Mouse (Mus musculus): ENCODE results near the gene Gcnt7.

Gcnt7 gene

DNA sequence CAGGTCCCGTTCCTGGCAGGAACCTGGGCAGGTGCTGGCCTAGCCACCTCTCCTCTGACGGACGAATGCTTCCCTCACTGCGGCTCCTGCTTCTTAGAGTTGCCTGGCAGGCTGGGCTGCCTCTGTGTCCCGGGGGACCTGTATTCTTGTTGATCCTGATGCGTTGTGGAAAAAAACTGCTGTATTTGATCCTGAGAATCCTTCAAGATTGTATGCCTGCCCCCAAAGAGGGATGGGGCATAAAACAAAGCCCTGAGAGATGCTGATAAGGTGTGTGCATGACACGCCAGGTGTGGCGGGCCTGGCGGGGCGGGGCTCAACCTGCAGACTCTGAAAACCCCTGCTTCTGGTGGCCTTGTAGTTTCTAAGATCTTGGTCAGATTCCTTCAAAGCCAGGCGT is at the start of gene Gcnt7:
Gcnt7 (minus strand) TSS at position 101 of the 400 bp plus-strand sequence.
- DNase-seq (ENCODE audit: low spot score in 2 of 2) = no peak

DNA sequence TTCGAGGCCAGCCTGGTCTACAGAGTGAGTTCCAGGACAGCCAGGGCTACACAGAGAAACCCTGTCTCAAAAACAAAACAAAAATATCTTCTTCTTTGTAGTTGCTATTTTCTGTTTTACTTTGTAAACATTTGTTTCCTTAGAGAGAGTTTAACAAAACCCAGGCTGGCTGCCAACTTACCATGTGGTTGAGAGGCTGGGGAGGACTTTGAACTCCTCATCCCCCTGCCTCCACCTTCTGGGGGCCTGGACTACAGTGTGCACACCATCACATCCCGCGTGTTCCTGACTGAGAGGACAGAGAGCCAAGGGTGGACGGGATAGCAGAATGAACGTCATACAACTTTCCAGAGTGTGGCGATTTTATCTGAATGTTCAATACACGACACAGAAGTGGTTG is 47.7 kb upstream of the Gcnt7 start:
- DNase-seq (ENCODE audit: low spot score in 2 of 2) = no peak

DNA sequence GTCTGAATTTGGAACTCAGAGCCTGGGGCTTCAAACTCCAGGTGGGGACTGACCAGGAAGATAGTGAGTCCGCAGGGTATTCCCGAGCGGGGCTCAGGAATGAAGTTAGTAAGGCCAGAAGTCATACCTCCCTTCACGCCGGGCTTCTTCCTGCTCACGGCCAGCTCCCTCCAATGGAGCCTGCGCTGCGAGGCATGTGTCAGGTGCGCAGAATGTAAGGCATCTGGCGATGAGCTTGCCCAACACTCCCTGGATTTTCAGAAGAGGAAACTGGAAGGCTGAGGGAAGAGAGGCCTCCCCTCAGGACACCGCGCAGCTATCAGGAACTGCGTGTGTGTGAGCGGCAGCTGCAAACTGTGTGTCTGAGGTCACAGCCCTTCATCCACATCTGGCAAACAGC is 43.8 kb upstream of the Gcnt7 start:
- no peak for DNase-seq (ENCODE audit: low spot score in 2 of 2)

DNA sequence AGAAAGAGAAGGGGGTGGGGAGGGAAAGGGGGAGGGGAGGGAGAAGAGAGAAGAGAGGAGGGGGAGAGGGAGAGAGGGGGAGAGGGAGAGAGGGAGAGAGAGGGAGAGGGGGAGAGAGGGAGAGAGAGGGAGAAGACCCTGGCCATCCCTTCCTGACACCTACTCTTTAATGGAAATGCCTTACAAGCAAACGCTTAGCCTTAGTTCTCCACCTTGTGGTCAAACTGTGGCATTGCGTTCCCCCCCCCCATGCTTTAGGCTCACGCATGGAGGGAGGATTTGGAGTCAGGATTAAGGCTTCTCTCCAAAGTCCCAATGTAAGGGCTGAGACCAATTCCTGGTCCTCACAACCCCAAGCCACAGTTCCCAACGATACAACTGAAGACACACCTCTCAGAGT is 42.9 kb upstream of the Gcnt7 start:
- no peak for DNase-seq (ENCODE audit: low spot score in 2 of 2)

DNA sequence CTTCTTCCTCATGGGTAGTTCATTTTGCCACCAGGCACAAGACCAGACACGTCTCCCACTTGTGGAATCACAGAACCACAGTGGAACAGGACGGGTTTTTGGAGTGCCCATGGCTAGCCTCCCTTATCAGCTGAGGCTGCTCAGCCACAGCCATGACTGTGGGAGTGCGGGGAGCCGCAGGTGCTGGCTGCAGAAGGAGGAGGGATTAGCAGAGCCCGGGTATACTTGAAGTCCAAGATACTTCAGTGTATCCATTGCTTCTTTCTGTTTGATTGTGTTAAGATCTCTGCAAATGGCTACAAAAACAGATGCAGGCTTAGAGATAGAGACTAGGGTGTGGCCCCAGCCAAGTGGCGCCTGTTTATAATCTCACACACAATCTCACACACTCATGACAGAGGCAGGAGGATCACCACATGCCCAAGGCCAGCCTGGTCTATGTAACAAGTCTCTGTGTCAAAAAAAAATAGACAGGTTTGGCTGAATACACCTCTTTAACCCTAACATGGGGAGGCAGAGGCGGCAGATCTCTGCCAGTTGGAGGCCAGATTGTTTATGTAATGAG is 42.4 kb upstream of the Gcnt7 start:
- DNase-seq (ENCODE audit: low spot score in 2 of 2) = no peak

DNA sequence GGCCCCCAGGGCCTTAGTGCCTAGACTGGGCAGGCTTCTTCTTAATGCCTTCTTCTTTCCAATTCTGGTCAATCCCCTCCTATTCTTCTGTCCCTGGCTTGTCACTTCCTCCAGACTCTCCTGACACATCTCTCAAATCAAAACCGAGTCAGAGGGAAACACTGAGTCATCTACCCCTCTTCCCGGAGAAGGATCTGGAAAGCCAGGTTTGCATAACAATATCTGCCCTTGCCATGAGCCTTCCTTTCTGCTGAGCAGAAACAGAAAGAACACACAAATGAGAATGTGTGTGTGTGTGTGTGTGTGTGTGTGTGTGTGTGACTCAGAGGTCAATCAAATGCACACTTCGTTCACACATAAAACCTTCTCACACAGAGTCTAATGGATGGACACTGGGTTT is 40.4 kb upstream of the Gcnt7 start:
- no peak for DNase-seq (ENCODE audit: low spot score in 2 of 2)

DNA sequence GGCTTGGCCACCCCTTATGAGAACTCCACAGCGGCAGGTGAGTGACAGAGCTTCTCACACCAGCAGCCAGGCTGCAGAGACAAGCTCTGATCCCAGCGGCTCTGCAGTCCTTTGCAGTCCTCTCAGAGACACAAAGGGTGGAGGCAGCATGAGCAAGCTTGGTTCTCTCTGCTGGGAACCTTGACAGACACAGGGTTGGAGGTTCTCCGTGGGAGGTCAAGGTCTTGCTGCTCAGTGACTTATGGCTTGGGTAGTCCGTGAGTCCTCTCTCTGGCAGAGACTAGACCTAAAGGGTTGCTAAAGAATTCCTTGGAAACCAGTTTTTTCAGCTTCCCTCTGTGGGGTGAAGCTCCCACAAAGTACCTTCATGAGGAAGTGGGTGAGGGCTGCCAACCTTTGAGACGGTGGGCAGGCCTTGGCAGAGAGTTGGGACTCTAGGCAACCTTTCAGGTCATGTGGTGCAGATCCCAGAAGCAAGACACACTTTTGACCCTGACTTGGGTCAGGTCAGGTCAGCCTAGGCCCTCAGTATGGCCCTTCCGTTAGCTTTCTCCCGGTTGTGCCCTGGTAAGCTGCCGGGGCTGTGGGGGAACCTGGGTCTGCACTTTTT is 38.4 kb upstream of the Gcnt7 start:
- DNase-seq (ENCODE audit: low spot score in 2 of 2) = no peak

DNA sequence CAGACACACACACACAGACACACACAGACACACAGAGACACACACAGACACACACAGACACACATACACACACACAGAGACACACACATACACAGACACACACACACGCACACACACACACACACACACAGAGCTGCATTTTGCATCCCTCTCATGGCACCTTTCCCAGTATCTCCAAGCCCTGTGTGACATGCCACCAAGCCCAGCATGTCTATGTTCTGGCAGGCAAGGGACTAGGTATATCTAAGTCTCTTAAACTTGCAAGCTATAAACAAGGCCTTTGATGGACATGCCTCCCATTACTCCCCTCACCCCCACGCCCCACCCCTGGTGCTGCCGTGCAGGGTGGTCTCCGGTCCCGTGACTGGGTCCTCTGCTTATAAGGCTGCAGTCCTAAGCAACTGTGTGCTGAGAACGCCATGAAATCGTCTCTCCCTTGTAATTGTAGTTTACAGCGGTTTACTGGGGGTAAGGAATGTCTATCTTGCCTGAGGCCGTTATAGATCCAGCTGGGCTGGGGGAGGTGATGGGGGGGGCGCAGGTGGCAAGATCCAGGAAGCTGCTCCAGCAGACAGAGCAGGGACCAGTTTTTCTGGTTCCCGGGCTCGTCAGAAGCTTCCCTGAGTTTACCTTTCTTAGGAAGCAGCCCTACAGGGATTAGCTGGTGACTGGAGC is 26.4 kb upstream of the Gcnt7 start:
- no peak for DNase-seq (ENCODE audit: low spot score in 2 of 2)

DNA sequence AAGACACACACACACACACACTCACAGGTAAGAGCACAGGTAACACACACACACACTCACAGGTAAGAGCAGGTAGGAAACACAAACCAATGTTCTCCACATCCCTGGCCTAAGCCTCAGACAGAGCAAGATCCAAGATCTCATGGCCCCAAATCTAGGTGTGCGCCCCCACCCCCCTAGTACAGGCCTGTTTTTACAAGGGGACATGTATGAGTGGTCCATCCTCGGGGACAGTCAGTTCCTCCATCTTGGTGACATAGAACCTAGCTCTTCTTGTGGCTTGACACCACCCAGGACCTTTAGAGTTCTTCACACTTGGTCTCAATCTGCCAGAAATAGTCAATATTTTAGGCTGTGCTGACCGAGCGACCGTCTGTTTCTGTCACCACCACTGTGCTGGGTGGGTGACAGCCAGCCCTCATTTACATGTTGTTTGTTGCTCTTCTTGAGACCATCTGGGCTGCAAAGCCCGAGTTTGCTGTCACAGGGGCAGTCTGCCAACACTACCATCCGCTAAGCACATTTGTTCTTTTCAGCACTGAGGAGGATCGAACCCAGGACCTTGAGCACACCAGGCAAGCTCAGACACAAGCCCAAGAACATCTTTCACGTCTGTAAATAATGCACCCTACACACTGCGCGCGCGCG is 25.5 kb upstream of the Gcnt7 start:
- no peak for DNase-seq (ENCODE audit: low spot score in 2 of 2)

DNA sequence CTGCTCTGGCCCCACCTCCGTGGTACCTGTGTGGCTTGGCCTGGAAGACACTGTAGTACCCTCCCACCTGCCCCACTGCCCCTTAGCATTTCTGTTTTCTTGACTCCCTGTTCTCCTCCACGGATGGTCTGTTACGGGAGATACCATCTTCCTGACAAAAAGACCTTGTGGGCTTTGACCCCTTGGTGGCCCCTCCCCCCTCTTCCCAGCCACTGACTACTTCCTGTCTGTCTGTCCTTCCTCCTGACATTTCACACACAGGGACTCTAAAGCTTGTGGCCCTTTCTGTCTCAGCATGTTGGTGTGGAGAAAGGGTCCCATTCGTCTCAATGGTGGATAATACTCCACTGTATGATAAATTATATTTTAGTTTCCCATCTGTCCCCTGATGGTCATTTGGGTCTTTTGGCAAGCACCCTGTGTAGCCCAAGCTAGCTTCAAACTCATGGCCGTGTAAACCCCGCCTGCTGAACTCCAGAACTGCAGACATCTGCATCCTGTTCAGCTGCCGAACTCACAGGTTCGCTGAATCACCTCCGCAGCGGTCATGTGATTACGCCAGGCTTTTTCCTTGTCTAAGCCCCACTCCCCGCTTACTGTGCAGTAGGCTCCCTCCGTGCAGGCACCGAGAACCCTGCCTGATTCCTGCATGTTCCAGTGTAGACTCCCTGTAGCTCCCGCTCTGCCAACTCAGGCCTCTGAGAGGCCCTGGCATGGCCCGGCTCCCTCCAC is 23.4 kb upstream of the Gcnt7 start:
- no peak for DNase-seq (ENCODE audit: low spot score in 2 of 2)

DNA sequence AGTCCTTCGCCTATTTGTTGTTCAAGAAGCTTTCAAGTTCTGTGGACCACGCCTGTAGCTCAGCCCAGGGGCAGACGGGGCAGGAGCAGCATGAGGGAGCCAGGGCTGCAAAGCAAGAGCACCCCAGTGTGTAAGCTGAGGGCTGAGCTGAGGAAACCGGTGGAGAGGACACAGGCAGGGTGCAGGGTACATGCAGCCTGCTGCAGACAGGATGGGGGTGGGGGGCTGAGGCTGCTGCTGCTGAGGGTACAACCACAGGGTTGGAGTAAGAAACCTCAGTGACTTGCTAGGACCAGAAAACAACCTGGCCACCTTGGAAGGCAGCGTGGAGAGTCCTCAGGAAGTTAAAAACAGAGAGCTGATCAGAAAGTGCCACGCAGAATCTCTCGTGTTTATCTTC is 21.9 kb upstream of the Gcnt7 start:
- DNase-seq (ENCODE audit: low spot score in 2 of 2) = no peak

DNA sequence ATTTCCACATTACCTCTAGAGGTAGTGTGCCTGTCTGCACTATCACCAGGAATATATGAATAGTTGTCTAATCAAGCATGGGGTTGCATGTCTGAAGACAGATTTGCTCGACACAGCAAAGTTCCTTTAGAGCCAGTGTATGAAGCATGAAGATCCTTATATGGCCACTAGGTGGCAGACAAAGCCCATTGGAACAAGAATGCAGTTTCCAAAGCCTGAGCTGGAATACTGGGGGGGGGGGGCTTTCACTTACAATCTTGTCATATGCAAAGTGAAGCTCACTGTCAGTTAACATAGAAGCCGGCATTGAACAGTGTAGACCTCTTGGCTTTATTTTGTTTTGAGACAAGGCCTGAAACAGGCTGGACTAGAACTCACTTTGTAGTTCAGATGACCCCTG is 19.5 kb upstream of the Gcnt7 start:
- no peak for DNase-seq (ENCODE audit: low spot score in 2 of 2)

DNA sequence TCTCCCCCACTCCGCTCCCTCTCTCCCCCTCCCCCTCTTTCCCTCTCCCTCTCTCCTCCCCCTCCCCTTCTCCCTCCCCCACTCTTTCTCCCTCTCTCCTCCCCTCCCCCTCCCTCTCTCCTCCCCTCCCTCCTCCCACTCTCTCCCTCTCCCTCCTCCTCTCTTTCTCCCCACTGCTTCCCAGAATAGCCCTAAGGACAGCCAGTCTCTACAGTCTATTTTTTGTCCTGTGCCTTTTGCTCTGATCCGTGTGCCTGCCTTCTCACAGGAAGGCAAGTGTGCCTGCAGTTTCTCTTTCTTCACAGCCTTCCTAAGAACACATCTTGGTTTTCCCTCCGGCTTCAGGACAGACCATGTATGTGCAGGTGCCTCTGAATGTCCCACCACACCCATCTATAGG is 19.0 kb upstream of the Gcnt7 start:
- no peak for DNase-seq (ENCODE audit: low spot score in 2 of 2)

DNA sequence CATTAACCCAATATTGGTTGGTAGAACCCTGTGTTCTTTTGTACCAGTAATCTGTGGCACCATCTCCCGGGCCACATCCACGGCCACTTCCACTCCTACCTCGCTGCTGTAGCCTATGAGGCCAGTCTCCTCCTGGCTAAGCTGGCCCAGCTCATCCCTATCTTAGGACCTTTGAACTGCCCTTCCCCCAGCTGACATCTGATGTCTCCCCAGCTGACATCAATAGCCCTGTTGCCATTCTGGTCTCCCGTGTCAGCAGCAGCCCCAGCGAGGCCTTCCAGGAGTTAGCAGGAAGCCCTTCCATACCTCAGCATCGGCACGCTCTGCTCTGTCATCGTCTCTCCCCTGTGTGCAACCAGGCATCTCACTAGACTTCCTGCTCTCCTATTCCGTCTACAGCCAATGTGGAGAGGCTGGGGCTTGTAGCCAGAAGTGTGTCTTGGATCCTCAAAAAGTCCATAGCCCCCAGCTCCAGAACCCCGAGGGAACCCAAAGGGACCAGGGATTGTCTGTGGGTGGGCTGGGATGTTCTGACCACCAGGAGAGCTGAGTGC is 18.4 kb upstream of the Gcnt7 start:
- no peak for DNase-seq (ENCODE audit: low spot score in 2 of 2)

DNA sequence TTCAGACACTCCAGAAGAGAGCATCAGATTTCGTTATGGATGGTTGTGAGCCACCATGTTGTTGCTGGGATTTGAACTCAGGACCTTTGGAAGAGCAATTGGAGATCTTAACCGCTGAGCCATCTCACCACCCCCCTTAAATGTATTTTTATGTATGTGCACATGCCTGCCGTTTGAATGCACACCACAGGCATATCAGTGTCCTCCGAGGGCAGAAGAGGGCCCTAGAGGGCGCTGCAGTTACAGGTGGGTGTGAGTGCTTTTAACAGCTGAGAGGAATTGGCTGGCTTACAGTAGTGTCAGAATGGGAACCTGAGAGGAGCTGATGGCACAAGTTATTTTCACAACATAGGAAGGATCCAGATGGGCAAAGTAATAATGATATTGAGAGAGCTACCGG is 16.6 kb upstream of the Gcnt7 start:
- peak; percentile 29 to 31 for DNase-seq (ENCODE audit: low spot score in 2 of 2)

DNA sequence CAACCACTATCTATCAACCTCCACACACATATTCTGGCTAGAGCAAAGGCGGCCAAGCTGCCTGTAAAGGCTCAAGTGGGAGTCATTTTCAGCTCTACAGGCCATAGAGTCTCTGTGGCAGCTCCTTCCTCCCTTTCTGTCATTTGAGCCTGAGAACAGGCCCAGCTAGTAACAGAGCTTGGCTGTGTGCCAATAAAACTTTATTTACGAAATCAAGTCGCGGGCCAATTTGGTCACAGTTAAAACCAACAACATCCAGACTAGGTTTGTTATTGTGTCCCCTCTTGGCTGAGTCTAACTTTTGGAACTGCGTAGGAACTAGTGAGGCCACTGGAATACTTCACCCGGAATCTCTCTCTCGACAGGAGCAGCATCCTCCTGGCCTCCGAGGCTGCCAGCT is 15.2 kb upstream of the Gcnt7 start:
- no peak for DNase-seq (ENCODE audit: low spot score in 2 of 2)

DNA sequence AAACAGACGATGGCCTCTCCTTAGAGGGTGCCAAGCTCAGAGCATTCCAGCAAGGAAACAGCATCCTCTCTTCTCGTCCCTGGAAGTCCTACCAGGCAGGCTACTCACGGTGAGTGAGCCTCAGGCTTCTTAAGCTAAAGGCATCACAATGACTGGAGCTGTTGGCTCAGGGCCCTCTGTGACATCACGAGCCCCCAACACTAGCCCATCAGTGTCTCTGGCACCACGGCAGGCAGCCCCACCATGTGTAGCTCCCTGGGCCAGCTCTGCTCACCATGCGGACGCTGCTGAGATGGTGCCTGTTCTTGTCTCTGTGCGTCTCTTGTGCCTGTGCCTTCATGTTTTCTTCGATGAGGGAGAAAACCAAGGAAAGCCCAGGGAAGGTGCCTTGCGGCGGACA is 13.9 kb upstream of the Gcnt7 start, which contains the start of gene Fam209:
Fam209 (plus strand) TSS at position 203 of the 400 bp plus-strand sequence.
- DNase-seq (ENCODE audit: low spot score in 2 of 2) = no peak

DNA sequence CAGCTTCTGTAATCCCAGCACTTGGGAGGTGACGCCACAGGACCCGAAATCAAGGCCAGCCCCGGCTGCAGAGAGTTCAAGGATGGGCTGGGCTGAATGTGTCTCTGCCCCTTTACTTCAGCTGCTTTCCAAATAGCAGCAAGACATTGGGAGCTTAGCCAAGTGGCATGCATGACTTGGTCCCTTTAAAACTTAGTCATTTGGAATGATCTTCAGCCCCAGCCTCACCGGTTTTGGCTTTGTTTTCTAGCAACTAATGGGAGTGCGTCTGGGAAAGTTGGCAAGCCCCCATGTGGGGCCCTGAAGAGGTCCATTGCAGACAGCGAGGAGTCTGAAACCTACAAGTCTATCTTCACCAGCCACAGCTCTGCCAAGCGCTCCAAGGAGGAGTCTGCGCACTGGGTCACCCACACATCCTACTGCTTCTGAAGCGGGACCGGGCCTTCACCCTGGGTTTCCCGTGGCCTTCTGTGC is 10.0 kb upstream of the Gcnt7 start:
- no peak for DNase-seq (ENCODE audit: low spot score in 2 of 2)

DNA sequence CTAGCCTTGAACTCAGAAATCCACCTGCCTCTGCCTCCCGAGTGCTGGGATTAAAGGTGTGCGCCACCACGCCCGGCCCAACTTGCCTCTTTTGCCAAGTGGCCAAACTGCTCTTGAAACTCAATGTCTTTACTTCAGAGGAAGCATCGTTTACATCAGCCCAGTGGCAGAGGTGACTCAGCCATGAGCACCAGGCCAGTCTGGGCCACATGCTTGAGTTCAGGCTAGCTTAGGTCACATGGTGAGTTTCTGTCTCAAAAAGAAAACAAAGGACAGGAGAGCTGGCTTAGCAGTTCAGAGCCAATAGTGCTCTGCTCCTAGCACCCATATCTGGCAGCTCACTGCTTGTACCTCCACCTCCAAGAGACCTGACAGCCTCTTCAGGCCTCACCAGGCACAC is 8.8 kb upstream of the Gcnt7 start:
- no peak for DNase-seq (ENCODE audit: low spot score in 2 of 2)

DNA sequence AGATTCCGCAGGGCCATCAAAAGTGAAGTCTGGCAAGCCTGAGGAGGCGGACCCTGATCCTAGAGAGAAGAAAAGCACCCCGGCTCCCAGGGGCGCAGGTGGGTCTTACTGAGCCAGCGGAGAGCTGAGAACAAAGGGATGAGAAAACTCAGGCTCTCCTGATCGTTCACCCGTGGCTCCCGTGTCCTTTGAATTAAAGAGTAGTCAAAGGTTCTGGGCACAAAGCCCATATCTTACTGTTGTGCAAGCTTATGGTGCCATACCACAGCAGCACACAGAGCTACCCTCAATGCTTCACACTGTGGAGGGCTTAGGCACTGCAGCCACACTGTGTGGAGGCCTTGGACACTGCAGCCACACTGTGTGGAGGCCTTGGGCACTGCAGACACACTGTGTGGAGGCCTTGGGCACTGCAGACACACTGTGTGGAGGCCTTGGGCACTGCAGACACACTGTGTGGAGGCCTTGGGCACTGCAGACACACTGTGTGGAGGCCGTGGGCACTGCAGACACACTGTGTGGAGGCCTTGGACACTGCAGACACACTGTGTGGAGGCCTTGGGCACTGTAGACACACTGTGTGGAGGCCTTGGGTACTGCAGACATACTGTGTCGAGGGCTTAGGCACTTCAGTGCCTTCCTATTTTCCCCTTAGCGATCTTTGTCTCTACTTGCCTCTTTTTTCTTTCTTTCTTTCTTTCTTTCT is 8.2 kb upstream of the Gcnt7 start:
- DNase-seq (ENCODE audit: low spot score in 2 of 2) = no peak

DNA sequence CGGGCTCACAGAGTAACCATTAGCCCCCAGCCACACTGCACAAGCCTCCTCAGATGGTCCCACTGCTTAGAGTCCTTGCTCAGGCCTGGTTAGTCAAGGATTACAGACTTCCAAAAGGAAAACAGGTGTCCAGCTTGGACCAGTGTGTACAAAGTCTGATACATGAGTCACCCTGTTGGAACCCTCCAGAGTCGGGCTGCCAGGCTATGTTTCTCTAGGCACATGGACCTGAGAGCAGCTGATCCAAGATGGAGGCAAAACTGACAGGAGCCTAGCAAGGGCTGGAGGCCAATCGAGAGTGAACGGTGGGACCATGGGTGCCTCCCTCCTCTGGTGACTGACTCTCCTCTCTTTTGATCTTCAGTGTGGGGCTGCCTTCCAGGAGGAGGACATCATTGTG is 4.4 kb upstream of the Gcnt7 start:
- no peak for DNase-seq (ENCODE audit: low spot score in 2 of 2)
